Mouse (Mus musculus) 3T3-L1 (cell line): ENCODE results near the gene Mpp2.

Experiments used
- DNase-seq: peaks from one replicate; pipeline ENCODE4 v3.0.0-alpha.2; 2015; ENCODE audit warnings: low read depth, low spot score

The Mpp2 gene

DNA sequence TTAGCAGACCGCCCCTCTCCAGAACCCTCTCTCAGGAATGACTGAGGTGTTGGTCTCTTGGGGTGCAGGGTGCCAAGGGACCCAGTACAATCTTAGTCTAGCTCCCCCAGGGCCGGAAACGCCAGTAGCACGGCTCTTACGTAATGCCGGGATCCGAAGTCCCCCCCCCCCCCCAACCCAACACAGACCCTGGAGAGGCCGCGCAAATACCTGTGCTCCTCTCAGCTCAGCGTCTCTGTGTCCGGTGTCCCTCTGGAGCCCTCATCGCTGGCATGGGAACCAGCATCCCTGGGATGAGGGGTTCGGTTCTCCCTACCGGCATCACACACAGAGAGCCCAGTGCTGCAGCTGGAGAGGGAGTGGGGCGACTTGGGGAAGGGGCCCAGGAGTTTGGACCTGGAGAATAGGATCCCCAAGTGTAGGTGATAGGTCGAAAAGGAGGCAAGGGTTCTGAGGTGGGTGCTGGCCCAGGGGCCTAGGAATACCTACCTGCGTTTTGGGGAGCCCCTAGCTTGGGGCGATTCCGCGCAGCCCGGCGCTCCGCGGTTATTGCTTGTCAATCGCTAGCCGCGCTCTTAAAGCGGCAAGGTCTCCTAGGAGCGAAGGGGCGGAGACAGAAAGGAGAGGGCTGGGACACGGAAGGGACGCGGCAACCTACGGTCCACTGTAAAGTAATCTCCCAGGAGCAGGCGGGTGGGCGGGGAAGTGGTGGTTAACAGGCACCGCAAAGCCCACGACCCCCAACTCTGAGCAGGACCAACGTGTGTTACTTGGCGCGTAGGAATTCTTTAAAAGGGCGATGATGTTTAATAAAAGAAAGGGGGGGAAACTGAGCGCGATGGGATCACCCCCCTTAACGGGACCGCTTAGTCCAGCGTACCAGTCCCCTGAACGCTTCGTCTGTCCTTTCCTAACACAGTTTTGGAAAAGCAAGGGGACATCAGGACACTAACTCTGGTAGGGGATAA is at the start of gene Mpp2:
TSS of gene Mpp2 (minus strand) at position 585 of the 968 bp plus-strand sequence.
- DNase-seq, result no peak

DNA sequence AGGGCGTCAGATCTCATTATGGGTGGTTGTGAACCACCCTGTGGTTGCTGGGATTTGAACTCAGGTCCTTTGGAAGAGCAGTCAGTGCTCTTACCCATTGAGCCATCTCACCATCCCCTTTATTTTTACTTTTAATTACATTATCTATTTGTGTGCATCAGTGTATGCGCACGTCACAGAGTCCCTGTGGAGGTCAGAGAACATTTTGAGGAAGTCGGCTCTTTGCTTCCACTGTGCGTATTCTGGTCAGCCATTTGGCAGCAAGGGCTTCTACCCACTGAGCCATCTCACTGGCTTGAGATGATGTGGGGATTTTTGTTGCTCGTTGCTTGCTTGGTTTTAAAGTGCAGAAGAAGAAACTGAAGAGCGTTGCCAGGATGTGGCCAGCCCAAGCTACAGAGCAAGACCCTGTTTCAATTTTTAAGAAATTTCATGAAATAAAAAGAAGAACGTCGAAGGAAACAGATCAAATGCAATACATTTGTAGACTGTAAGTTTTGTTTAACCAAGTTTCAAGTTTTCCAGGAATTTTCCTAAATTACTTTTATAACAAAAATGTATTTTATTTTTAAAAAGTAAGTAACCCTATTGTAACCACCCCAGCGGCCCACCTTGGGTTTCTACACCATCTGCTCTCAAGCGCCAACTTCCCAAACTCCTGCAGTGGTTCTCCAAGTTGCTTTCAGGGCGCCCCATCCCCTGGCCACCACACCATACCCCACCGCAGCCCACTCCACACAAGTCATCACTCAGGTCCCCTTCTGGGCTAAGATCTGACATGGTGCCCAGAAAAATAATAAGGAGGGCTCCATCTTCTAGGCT is 49.5 kb upstream of the Mpp2 start:
- DNase-seq, result no peak

DNA sequence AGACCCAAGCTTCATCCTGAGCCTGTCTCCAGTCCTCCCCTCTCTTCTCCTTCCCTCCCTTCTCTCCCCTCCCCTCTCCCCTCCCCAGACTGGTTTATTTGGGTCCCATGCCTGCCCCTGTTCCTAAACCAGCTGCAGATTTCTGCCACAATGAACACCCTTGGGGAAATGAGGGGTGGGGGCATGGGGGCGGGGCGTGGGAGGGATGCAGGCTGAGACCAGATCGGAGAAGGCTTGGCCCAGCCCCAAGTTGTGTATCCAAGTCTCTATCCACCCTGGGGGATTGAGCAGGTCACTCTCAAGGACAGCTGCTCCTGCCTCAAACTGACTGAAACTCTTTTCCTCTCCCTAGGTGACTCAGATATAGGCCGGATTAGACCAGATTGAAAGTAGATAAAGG is 46.2 kb upstream of the Mpp2 start:
- no peak for DNase-seq

DNA sequence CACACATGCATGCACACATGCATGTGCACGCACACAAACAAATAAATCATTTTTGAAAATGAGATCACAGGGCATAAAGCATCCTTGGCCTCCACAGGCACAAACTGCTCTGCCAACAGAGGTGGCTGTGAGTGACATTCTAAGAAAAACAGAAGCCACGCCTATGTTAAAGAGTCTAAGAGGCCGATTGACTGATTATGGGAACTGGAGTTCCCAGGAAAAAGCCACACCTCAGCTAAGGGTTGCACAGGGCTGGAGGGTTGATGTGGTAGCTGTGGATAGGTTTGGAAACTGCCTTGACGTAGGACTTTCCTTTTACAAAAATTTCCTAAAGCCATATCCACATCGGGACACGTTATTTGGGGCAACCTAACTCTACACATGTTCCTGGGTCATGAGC is 29.1 kb upstream of the Mpp2 start:
- no peak for DNase-seq

DNA sequence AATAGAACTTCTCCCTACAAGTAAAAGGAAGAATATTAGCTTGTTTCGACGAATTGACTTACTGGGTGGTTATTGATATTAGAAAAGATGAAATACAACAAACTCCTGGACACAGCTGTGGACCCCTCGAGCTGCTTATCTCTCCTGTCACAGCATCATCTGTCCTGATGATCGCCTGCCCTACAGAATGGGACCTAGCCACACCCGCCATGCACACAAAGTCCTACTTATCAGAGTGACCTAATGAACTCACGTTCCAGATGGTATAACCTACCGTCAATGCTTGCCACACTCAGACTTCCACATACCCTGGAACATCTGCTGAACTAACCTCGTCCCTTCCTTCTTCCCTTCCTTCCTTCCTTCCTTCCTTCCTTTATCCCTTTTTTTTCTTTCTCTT is 27.9 kb upstream of the Mpp2 start:
- no peak for DNase-seq

DNA sequence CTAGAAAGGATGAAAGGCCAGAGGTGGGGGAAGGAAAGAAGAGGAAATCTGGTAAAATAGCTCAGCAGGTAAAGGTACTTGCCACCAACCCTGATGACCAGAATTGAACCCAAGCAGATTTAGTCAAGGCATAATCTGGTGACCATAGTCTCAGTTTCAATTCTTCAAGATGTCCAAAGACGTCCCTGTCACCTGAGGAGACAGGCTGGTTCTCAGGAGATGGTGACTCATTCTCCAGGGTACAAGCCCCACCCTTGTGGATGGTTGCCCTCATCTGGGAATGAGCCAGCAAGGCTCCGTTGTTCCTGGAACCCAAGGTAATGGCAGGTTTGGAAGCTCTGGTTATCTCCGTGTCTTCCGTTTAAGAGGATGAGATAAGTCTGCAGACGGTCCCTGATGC is 23.3 kb upstream of the Mpp2 start:
- no peak for DNase-seq

DNA sequence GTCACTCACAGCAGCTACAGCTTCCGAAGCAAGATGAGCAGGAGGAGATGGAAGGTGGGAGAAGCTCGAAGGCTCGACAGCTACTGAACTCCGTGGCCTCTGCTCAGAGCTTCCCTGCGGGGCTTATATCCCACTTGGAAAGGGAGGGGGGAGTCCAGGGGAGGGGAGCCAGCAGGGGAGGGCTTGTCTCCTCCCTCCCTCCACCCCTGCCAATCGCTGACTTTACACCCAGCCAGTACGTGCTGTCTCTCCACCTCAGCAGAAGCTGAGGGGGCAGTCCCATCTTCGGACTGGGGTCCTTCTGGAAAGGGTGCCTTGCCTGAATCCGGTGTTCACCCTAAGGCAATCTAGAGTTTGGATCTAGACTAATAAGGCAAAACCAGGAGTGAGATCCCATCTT is 19.4 kb upstream of the Mpp2 start, which contains the start of gene Pyy:
TSS of gene Pyy (minus strand) at position 101 of the 400 bp plus-strand sequence.
- no peak for DNase-seq

DNA sequence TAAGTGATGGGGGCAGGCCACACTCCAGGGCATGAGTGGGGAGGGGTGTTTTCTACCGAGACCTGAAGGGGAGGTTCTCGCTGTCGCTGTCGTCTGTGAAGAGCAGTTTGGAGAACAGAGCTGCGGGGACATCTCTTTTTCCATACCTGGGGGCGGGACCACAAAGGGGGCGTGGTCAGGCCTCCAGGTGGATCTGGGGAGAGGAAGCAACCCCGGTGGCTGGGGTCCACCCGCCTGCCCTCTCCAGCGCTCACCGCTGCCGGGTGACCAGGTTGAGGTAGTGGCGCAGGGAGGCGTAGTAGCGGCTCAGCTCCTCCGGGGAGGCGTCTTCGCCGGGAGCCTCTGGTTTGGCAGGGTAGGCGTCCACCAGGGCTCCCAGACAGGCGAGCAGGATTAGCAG is 18.6 kb upstream of the Mpp2 start:
- DNase-seq, result no peak

DNA sequence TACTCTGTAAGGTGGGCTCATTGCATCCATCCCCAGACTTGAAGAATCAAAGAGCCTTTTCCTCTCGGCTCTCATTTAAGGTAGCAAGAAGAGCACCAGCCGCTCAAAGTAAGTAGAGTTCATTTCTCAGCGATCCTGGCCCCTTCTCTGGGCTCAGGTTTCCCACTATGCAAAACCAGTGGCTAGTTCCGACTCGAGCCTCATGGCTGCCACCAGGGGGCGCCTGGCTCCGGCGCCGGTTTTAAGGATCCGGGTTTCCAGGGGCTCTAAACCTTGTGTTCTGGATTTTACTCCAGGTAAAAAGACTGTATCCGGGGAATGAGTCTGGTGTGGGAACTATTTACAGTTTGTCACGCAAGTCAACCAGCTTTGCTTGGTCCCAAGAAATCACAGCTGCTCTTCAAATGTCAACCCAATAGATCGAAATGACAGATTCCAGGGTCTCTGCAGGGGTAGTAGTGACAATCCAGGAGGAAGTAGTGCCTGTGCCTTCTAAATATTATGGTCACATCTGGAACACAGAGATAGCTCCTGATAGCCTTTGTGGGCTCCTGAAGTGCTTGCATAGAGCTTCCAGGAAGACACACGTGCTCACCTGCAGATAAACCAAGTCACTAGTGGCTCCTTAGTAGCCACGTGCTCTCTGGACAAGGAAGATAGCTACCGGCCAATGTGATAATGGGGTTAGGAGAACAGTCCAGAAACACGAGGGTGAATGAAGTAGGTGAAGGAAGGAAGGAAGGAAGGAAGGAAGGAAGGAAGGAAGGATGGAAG is 14.4 kb upstream of the Mpp2 start:
- DNase-seq, result peak; percentile 69

DNA sequence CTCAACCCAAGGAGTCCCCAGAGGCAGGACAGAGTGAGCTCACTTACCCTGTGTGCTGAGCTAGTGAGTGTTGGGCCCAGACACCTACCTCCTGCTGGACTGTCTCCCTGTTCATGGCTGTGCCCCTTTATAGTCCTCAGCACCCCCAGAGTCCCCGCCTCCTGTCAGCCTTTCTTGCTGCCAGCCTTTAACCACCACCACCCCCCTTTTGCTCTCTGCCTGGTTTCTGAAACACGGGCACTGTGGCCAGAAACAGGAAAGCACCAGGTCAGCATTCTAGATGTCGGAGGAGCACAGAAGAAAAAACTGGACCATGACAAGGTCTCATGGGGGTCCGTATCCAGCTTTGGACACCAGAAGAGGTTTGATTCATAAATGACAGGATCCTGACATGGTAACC is 12.9 kb upstream of the Mpp2 start, which contains the start of gene Ppy:
TSS of gene Ppy (minus strand) at position 101 of the 400 bp plus-strand sequence.
- no peak for DNase-seq

DNA sequence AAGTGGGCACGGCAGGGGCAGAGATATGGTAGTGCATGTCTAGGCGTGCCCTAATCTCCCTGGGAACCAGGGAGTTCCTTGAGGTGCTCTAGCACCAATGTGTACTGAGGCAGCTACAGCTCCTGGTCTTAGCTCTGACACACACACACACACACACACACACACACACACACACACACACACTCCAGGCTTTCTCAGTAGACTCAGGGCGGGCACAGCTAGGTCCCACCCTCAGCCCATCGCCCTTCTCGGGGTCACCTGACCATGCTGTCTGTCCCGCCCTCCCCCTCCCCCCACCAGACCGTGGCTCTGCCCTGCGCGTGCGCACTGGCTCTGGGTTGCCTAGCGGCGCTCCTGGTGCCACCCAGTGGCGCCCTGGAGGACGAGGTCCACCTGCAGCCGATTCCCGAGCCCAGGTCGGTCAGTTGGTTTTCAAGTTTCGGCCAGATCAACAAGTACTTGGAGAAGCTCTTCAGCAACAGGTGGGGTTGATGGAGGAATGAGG is 8.6 kb upstream of the Mpp2 start:
- DNase-seq, result no peak

DNA sequence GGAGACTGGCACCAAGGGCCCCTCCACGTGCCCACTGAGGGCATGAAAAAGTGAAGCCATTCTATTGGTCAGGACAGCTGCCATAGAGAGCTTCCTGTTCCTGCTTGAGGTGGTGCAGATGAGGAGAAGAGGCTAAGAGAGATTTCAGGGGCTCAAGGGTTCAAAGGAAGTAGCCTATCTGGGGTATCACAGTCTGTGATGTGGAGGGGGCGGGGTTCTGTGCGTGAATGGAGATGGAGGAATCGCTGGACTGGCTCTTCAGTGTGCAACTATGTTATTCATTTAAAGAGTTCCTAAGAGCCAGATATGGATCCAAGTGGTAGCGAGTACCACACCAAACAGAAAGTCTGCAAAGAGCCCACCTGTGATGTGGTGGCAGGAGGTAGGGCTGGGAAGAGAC is 8.1 kb upstream of the Mpp2 start:
- DNase-seq, result no peak

DNA sequence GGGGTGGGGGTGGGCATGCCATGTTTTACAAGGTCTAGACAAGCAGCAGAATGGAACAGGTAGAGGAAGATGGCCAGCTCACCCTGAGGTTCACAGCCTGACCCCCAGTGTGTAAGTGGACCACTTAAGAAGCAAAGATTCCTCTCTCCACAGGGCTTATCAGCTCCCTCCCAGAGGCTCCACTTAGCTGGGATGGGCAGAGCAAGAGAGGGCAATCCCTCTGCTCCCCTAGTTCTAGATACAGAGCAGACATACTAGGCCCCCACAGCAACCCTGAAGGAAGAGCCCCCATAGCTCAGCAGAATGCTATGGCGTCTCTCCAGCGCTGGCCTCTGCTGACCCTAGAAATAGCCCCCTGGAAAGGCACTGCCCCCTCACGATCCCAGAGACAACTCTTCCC is 7.4 kb upstream of the Mpp2 start:
- DNase-seq, result no peak

DNA sequence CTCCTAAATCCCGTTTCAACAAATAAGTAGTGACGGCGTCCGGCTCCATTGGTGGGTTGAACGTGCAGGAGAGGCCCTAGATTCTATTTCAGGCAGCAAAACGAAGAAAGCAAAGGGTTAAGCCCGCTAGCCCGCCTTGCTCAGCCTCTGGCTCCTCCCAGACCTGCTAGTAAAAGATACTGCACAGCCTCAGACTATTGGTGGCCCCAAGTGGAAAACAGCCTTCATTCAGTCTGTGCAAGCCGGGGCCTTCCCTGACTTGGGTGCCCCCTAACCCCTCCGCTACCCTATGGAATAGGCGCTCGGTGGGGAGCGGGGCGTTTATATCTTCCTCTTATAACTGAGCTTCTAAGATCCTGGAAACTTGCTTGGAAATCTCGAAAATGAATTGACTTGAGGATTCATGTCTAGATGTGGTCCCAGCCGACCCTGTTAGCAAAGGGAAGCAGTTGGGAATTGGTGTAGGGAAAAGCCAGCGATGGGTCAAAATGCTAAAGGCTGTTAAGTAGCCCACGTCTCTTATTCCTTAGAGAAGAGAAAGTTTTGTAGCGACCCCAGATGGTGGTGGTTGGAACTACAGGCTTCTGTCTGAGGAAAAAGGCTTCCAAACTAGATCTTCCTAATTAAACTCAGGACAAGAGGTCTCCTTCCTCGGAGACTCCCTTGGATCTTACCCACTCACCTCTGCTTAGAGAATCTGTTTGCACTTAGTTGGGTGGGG is 933 bp upstream of the Mpp2 start:
- peak; percentile 22 for DNase-seq

DNA sequence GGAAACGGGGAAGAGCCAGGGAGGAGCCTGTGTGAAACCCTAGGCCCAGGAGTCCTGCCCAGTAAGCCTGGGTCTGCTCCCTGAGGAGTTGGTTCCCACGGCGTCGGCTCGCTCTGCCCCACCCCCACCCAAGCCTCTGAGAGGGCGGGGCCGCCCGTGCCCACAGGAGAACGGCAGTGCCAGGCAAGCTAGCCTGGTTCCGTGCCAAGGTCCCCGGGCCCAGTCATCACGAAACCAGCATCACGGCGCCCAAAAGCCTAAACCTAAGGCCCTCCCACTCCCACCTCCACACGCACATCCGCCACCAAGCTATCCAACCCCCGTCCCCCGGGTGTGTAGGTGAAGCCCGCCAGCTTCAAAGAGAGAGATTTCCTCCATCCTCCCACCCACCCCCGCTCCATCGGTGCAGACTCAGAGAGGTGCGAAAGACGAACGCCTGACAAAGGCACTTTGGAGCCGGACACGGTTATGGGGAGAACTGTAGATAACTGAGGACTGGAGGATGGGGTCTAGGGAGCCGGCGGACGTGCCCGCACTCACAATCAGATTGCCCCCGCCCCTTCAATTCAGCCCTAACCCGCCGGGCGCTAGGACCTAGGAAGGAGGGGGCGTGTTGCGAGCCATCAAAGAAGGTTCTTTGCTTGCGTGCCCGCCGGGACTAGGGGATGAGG is 1.1 kb downstream of the Mpp2 start:
- DNase-seq, result peak; percentile 46

DNA sequence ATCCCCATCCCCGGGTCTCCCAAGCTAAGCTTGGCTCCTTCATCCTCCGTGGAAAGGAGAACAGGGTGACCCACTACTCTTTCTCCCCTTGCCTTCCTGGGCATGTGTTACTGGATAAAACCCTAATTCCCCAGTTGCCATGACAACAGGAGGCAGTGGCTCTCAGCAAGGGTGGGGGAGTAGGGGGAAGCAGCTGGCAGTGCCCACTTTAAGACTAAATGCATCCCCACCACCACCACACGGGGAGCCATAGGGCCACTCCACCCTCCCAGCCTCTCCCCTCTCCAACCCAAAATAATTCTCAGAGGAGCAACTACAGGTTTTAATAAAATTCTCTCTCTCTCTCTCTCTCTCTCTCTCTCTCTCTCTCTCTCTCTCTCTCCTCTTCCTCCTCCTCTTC is 2.0 kb downstream of the Mpp2 start:
- peak; percentile 17 for DNase-seq

DNA sequence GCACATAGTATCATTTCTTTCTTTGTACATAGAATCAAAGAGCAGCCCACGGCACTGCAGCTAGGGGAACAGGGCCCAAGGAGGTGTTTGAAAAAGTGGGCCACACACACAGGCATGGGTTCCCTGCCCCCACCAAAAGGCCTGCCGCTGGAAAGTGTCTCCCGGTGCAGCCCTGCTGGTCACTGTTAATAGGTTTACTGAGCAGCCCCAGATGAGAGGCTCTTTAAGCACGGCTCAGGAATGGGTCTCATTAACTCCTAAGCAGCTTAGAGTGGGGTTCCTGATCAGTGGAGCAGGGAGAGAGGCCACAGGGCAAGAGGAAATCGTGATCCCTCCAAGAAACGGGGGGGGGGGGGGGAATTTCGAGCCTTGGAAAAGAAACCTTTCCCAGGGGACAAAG is 4.2 kb downstream of the Mpp2 start:
- DNase-seq, result no peak

DNA sequence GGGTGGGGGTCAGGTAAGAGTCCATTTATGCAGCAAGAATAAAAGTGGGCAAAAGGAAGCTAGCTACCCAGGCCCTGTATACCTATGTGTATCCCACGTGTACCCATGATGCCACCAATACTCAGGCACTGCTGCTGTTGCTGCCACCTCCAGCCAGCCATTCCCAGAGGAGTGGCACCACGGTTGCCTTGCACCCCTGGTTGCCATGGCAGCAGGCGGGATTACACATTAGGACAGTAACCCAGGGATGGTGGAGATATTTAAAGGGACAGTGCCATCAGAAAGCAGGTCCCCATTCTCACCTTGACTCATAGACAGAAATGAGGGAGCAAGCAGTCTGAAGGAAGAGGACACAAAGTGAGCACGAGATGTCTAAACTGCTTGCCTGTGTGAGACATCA is 5.1 kb downstream of the Mpp2 start:
- DNase-seq, result no peak

DNA sequence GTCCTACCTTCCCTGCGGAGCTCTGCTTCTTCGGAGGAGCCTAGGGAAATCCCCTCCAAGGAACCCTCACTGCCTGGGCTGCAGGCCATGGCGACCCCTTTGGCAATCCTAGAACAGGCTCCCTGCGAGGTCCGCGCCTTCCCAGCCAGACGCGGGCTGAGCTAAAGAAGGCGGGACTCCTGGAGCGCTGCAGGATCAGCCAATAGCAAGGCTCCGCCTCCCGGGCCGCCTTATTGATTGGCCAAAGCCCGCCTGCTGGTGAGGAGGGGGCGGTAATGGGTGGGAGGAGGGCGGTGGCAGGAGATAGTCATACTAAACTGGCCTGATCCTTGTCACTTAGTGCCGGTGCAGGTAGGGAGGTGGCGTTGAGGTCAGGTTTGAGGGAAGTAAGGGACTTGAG is 6.0 kb downstream of the Mpp2 start:
- DNase-seq, result no peak

DNA sequence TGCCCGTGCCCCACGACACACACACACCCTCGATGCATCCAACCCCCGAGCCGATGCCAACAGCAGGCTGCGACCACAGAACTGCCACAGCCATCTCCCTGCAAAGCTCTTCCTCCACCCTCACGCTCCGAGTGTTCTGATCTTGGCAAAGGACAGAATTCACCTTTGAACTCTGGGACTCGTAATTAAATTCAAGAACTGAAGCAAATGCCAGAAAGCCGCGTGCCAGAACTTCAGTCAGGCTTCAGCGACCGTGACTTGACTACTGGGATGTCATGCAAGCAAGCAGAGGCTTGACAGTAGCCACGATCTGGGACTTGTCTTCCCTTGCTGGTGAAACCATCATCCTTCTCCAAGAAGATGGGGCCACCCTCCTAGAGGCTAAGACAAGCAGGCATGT is 14.6 kb downstream of the Mpp2 start:
- no peak for DNase-seq
